Mouse (Mus musculus) ZHBTc4 (cell line): ENCODE results near the gene Rps6kb1.
"Not testable (repeated sequence)": the region's sequence is repeated elsewhere in the genome, so short reads cannot be mapped to it uniquely, and the experiment has no call there.

ENCODE experiments used
- DNase-seq: peaks from one replicate; pipeline ENCODE4 v3.0.0-alpha.2; 2011; ENCODE audit warnings: low read depth, low spot score

The Rps6kb1 gene

DNA sequence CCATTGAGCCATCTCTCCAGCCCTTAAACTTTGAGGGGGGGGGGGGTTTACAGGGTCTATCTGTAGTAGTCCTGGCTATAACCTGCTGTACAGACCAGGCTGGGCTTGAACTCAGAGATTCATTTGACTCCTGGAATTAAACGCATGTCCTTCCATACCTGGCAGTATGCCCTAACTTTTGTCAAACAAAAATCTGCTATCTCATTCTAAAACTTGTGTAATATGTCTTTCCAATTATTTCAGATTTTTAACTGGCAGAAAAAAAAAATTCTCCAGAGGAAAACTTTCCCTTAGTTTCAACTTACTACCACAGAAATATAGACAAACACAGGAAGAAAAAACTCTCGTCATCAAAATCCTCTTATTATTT lies 4.1 kb downstream of the Rps6kb1 start:
- no peak for DNase-seq

DNA sequence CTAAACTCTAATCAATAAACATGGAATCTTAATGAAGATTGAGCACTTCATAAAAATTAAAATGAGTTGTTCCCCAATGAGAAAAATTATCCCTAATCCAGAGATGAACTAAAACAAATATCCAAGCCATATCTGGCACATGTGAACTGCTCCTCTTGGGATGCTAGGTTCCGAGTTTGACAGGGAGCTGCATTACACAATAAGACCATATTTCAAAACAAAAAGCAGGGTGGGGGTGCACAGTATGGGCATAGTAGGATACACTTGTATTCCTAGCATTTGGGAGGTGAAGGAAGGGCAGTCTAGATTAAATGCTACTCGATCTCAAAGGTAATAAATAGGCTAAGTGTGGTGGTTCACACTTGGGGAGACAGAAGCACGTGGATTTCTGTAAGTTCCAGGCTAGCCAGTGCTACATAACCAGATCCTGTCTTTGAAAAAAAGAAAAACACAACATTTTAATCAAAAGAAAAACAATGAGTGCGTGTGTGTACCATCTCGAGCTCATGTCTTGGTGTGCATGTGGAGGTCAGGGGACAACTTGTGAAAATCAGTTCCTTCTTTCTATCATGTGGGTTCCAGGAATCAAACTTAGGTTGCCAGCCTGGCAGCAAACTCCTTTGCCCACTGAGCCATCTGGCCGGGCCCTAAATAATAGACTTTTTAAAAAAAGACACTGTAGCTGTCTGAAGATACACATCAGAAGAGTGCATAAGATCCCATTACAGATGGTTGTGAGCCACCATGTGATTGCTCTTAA lies 4.7 kb downstream of the Rps6kb1 start:
- no peak for DNase-seq

DNA sequence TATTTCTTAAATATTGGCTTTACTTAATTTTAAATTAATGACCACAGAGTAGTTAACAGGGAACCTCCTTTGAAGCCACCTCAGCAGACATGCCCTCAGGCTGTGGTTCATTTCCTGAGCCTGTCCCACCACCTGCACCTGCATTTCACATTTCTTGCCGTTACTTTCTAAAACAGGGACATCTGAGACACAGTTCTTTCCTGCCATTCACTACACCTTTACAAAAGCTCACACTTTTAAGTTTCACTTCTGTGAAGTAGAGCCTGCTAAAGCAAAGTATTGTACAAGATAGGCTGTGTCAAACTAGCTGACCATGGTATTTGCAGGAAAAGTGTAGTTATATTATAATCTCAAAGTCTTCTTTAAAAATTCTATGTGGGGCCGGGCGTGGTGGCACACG lies 5.8 kb downstream of the Rps6kb1 start:
- no peak for DNase-seq

DNA sequence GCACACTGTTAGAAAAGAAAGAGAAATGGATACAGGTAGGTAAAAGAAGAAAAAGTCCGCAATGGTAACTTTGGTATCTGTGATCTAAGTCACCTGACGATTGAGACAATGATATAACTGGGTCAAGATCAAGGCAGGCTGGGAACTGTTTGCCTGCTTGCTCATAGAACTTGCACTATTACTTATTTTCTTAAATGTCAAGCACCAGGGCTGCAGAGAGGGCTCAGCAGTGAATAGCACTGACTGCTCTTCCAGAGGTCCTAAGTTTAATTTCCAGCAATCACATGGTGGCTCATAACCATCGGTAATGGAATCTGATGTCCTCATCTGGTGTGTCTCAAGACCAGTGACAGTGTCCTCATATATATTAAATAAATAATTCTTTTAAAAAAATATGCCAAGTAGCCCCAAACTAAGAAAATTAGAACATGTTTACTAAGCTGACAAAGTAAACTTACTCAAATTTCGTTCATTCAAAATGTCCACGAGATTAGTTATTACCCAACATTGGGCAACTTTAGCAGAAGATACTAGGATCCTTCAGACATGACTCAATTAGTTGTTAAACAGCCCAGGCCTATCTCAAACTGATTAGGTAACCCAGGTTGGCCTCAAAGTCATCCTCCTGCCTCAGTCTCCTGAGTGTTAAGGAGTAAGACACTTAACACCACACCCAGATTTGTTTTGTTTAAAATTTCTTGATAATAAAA lies 10.2 kb downstream of the Rps6kb1 start:
- DNase-seq: no peak

DNA sequence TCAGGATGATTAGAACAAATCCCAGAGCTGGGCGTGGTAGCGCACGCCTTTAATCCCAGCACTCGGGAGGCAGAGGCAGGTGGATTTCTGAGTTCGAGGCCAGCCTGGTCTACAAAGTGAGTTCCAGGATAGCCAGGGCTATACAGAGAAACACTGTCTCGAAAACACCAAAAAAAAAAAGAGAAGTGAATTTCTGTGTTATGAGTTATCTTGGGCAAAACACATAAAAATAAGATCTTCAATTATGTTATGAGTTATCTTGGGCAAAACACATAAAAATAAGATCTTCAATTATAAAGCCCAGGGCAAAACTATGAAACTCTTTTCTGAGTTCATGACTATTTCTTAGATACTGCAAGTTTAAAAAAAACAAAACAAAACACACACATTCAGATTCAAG lies 11.3 kb downstream of the Rps6kb1 start:
- DNase-seq: not testable (repeated sequence)

DNA sequence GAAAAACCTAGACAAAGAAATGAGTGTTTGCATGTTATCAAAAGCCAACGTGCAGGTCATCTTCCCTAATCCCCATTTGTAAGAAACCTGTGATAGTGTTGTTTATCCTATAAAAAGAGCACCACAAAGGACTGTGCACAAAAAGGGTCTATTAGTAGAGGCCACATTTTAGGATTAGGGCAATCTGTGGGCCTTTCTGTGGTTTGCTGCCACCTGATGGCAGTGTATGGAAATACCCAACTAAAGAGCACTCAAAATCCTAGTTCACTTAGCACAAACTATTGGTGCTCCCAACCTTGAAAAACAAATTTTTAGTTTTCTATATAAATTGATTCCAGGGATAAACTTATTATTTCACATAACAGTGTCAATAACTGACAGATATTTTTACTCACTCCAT lies 11.8 kb downstream of the Rps6kb1 start:
- peak; percentile 59 for DNase-seq

DNA sequence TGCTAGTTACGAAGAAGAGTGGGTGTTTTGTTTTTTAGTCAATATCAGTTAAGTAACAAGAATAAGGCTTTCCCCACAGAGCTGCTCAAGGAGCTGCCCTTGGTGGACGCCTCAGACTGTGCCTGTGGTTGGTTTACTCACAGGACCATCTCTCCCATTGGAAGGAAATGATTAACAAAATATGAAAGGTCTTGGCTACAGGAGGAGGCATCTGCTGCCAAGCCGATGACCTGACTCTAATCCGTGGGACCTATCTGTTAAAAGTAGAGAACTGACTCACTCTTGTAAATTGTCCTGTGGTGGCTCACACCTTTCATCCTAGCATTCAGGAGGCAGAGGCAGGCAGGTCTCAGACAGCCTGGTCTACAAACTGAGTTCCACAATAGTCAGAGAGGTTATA lies 17.1 kb downstream of the Rps6kb1 start:
- DNase-seq: no peak

DNA sequence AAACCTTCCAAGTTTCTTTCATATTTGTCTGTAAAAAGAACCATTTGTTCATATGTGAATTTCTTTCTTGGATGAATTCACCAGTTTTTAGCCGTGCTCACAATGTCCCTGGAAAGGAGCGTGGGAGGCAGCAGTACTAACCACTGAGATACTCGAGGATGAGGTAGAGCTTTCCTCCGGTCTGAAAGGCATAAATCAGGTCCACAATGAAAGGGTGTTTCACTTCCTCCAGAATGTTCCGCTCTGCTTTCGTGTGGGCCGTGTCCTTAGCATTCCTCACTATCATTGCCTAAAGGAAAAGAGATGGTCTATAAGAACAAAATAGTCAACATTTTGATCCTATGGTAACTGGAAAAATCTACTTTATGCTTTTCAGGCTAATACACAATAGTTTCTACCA lies 24.9 kb downstream of the Rps6kb1 start:
- DNase-seq: no peak

DNA sequence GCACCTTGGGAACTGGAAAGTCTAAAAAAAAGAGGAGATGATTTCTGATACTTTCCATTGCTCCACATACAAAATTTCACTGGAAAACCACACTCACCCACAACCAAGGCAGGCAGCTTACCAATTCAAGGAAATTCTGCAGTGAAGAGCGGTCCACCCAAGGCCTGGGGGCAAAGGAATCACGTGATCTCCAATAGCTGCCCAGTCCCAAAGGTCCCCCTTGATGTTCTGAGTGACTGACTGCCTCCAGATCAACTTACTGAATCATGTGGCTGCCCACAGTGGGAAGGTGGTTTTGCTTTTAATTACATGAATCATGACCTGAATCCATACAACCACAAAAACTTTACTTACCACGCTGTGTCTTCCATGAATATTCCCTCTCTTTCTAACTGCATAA lies 27.4 kb downstream of the Rps6kb1 start:
- no peak for DNase-seq

DNA sequence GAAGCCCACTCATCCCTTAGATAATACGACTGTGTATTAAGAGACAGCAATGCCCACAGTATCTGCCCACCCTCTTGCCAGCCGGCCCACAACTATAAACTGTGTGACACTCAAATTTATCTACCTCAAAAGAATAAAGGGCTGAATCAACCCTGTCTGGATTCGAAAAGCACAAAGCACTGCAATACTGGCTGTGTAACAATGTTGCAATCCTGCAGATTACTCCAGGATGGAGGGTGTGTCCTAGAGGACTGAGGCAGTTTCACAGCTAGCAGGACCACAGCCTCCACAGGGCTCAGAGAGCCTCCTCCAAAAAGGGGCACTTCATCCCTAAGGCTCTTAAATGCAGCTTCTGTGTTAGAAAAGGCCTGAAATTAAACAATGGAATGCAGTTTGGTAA lies 28.0 kb downstream of the Rps6kb1 start:
- DNase-seq: no peak

DNA sequence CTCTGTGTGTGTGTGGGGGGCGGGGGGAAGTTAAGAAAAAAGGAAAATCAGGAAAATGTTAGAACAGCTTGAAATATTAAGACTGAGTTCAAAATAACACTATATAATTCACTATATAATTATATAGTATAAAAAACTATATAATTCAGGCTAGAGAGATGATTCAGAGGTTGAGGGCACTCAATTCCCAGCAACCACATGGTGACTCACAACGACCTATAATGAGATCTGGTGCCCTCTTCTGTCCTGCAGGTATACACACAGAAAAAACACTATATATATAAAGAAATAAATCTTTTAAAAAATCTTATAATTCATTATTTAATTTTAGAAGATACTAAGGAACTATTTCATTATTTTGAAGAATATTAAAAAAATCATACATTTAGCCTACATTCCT lies 36.6 kb downstream of the Rps6kb1 start:
- DNase-seq: no peak

DNA sequence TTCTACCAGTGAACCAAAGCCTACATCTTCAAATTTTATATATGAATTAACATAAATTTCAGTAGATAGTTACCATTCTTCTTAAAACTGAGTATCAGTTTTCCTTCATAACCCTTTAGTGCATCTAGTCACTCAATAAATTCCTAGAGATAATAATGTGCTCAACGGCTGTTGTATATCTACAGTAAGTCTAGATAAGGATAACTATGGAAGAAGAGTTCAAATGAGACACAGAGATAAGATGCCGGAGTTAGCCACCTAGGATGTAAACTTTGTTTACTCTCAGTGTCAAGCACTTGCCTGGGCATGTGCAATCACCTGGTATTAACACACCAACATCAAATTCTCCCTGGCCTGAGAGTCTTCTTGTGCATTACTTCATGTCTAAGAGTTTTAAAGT lies 37.3 kb downstream of the Rps6kb1 start:
- no peak for DNase-seq

DNA sequence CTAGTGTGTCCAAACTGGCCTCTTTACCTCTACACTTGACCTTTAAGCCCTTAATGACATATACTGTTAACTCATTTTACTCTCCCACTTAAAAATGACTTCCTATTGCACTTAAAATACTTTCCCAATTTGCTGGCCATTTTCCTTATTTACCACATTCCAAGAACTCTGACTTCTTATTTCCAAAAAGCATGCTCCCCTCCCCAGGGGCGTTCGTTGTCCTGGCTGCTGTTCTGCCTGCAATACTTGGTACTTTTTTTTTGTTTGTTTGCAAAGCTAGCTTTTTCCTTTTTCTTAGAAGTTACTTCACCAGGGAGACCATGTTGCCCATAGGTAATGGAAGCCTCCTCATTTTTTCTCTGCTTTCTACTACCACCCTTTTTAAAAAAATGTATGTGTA lies 41.5 kb downstream of the Rps6kb1 start:
- DNase-seq: no peak

DNA sequence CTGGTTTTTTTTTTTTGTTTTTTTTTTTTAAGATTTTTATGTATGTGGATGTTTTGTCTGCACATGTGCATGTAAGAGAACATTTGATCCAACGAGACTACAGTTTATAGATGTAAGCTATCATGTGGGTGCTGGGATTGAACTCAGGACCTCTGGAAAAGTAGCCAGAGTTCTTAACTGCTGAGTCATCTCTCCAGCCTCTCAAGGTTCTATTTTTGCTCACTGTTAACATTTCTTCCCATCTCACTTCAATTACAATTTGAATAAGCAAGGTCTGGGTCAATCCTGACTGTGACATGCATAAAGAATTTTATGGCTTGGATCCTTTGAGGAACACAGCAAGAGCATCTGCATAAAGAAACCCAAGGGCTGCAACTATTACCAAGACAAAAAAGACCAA lies 43.8 kb downstream of the Rps6kb1 start:
- DNase-seq: peak; percentile 25

DNA sequence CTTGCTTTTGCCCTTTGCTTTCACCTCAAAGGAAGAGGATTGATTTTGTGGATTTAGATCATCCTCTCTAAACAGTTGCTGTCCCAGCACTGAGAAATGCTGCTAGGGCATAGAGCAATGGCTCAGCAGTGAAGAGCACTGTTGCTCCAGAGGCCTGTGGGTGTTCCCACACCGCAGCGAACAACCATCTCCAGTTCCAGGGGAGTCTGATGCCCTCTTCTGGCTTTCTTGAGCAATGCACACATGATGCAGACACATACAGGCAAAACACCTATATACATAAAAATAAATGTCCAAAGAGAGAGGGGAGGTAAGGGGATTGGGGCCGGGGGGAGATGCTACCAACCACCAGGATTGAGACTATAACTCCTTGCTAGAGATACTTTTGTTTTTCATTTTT lies 46.7 kb downstream of the Rps6kb1 start:
- peak; percentile 81 for DNase-seq

DNA sequence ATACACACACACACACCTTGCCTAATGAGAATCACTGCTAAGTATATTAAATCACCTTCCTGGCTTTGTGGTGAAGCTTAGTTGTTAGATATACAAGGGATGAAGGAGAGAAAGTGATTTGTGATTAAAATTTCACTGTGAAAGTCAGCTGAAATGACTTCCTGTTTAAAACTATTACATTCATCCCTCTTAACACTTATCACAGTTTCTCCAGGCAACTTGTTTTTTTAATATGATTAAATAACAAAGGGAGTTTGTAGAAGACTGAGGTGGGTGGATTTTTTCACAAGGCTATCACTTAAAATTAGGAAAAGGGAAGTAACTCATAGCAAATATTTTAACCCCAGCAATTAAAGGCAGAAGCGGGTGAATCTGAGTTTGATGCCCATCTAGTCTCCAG lies 47.2 kb downstream of the Rps6kb1 start:
- no peak for DNase-seq

DNA sequence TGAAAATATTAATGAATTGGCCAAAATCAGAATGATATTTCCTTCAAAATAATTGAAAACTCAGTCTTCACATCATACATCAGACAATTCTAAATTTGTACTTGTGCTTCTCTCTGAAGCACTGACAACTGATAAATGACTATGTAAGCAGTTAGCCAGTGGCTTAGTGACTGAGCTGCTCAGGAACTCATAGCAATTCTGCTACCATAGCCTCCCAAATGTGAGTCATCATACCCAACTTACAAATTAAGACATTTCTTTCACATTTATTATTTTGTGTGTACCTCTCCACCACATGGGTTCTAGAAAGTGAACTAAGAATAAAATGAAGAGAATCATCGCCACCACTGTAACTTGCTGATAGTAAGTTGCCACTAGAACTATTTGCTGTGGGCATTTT lies 53.8 kb downstream of the Rps6kb1 start:
- no peak for DNase-seq

DNA sequence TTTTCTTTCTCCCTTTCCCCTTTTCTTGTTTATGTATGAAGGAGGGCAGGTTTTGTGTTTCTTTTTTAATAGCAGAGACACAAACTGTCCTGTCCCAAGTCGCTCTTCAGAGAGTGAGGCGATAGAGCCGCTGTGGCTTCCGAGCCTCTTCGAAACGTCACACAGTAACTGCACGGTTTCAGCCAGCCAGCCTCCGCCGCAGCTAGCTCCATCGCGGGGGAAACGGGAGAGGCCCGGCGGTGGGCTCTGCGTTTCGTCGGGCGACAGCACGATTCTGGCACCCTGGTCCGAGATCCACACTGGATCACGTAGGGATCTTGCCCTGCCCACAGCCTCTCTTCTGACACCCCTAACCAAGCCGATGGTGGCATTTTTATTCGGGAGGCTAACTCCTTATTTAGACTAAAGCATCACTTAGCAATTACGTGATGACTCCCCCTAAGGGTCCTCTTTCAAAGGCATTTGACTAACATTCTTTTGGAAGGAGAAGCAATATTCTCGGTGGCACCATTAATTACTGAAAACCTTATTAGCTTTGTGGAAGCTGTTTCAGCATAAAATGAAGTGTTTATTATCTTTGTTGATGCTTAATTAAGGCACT lies 59.6 kb downstream of the Rps6kb1 start:
- DNase-seq: peak; percentile 55

DNA sequence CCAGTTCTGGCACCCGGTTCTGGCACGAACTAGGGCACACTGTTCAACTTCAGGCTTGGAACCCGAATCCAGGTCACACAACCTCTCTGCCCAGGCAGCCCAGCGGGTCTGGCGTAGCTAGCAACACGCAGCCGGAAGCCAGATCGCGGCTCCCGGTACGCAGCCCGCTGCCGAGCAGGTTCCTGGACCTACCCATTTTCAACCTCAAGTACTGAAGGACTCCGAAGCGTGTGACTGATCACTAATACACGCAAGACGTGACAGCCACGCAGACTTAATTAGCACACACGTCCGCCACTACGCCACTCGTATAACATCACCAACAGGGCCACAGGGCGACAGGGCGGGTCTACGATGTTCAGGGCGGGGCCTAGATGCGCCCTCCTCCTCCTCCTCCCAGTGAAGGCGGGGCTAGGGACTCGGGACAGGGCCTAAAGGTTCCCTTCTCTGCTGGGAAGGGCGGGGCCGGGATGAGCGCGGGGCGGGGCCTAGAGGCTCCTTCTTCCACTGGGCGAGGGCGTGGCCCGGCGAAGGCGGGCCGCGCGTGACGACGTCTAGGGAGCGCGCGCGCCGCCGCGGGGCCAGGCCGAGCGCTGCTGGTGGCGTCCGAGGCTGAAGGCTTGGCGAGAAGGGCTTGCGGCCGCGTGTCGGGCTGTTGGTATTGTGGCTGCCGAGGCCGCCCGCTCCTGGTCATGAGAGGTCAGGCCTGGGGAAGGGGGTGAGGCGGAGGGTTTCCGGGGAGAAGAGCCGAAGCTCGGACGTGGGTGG lies 60.3 kb downstream of the Rps6kb1 start, which contains the start of gene Rnft1:
Rnft1 (plus strand) TSS at position 557 of the 768 bp plus-strand sequence.
- peak; percentile 99 for DNase-seq

DNA sequence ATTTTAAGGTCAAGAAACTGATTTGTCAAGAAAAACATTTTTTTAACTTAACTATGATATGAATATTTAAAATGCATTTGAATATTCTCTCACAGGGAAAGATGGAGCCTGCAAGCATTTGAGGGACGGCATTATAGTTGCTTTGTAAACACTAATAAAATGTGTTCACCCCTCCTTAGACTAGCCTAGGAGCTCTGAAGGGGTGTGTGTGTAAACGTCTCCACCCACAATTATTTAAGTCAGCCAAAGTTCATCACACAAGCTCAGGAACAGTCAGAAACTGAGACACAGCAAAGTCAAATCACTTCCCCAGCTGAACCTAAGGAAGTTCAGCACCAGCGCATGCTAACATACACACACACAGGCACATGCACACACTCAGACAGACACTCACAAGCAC lies 71.0 kb downstream of the Rps6kb1 start:
- no peak for DNase-seq

DNA sequence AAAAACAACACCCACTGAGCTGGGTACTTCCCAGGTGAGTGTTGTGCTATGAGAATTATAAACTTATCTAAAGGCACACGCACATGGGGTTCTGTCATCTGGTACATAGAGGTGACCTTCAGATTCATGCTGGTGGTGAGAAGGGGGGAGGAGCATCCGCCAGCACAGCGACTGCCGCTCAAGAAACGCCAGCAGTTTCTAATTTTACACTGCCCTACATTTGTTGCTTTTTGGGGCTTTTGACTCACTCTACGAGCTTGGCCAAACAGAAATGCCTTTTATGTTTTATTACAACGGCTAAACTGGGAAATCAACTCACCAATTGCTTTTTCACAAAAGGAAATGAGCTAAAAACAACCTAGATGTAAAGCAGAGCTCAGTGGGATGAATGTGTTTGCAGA lies 71.8 kb downstream of the Rps6kb1 start:
- no peak for DNase-seq

DNA sequence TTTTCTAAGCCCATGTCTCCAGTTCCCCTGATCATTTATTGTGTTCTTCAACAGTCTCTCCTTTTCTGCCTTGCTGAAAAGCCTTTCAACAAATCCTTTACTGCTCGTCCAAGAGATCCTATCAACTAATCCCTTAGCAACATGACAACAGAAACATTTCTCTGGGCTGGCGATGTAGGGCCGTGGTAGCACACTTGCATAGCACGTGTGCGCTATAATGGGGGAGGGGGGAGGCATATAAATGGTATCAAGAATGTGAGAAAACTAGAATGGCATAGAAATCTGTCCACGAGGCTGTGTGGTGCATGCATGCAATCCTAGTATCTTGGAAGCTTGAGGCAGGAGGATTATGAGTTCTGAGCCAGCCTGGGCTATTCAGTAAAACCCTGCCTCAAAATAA lies 72.8 kb downstream of the Rps6kb1 start:
- DNase-seq: no peak
